Mouse (Mus musculus): ENCODE results near the gene Cntnap2. TPM values are rescaled to one million over a fixed set of nuclear protein-coding genes. Genes with fewer than 3 reads are reported as not detected.
A peak's percentile ranks its signal among the peaks of the same experiment; 100 is the strongest.

Cntnap2 gene
- total and polyA plus RNA-seq, 3 experiments: 0.05 TPM; not detected in 2

DNA sequence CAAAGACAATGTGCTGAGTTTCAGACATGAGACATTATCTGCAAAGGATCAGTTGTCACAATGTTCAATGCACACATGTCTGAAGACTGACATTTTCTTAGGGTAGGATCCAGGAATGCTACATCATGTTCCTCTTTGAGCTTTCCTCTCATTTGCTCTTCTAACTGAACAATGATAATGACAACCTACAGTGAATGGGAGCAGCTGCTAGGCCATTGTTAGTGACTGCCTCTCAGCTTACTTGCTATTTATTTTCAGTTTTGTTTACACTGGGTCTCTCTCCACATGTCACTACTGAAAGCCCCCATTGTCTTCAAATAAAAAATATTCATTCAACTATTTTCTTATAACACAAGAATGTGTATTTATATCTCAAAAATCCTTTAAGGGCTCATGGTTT is 54.5 kb downstream of the Cntnap2 start:
- DNase-seq (ENCODE audit: low spot score) (no peak), ATAC-seq (ENCODE audit: extremely low read depth, insufficient number of reproducible peaks, low FRiP score, poor library complexity, severe bottlenecking) (no peak)
- Histone ChIP-seq H3K4me1 (ENCODE audit: insufficient read depth, low read depth, low read length) (no peaks in the 10 kb centered on the region), H3K4me3 (ENCODE audit: low read depth, low read length) (no peak overlapping the region), H3K9me3 (replicated peaks) (no peaks in the 10 kb centered on the region), H3K36me3 (replicated peaks) (no peaks in the 10 kb centered on the region), H3K27me3 (ENCODE audit: insufficient read depth, low read length) (no peaks in the 10 kb centered on the region)
- TF ChIP-seq GATA2 (IDR thresholded peaks at IDR 0.05; ENCODE audit: borderline replicate concordance, low read depth, low read length) (no peak), CTCF (IDR thresholded peaks at IDR 0.05; ENCODE audit: low read depth, low read length) (no peak), TAL1 (conservative IDR thresholded peaks at IDR 0.05; ENCODE audit: low read depth, low read length) (no peak), POLR2AphosphoS5 (IDR thresholded peaks at IDR 0.05; ENCODE audit: insufficient replicate concordance, low read depth, low read length) (no peak), GATA1 (IDR thresholded peaks at IDR 0.05; ENCODE audit: borderline replicate concordance, low read length) (no peak)

DNA sequence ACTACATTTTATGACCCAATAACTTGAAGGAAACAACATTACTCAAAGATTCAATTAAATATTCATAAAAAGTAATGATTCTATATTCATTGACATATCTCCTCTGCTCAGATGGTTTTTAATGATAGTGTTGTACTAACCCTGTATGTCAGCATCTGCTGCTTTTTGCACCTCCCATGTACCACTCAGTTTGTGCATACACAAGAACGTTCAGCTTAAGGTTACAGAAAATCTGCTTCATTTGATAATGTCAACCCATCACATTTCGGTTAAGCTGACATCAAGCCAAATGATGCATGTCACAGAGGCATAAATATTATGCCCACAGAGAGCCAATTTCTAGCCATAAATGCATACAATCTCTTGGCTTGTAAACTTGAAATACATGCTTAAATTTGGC is 85.7 kb downstream of the Cntnap2 start:
- H3K36me3 ChIP-seq (replicated peaks): no peaks in the 10 kb centered on the region

DNA sequence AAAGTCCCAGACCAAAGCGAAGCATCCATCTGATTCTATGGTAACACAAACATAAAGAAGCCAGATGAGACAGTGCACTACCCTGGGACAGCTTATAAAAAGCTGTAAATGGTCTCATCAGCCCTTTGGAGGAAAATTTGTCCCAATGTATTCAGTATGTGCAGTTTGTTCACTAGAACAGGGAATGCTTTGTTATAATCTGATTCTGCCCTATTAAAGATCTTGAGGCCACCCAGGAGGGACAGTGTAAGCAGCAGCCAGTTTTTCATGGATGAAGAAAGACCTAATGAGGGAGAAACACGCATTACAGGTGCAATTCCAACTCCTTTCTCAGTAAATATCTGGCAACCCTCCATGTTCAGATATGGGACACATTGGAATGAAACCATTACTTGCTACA is 145.9 kb downstream of the Cntnap2 start:
- ATAC-seq (ENCODE audit: extremely low read depth, insufficient number of reproducible peaks, low FRiP score, poor library complexity, severe bottlenecking) (no peak), DNase-seq (ENCODE audit: low spot score) (no peak)
- no peaks in the 10 kb centered on the region for H3K36me3 ChIP-seq (replicated peaks)
- no peaks in the 10 kb centered on the region for H3K4me1 ChIP-seq (ENCODE audit: insufficient read depth, low read depth, low read length)
- TF ChIP-seq GATA2 (IDR thresholded peaks at IDR 0.05; ENCODE audit: borderline replicate concordance, low read depth, low read length) (no peak), TAL1 (conservative IDR thresholded peaks at IDR 0.05; ENCODE audit: low read depth, low read length) (no peak), CTCF (IDR thresholded peaks at IDR 0.05; ENCODE audit: low read depth, low read length) (no peak), POLR2AphosphoS5 (IDR thresholded peaks at IDR 0.05; ENCODE audit: insufficient replicate concordance, low read depth, low read length) (no peak), GATA1 (IDR thresholded peaks at IDR 0.05; ENCODE audit: borderline replicate concordance, low read length) (no peak)
- no peak overlapping the region for H3K4me3 ChIP-seq (ENCODE audit: low read depth, low read length)
- no peaks in the 10 kb centered on the region for H3K27me3 ChIP-seq (ENCODE audit: insufficient read depth, low read length)
- H3K9me3 ChIP-seq (replicated peaks): no peaks in the 10 kb centered on the region

More for the DNA sequence above, 85.7 kb downstream of the Cntnap2 start:
- H3K4me3 ChIP-seq (ENCODE audit: low read depth, low read length): no peak overlapping the region
- TF ChIP-seq GATA1 (IDR thresholded peaks at IDR 0.05; ENCODE audit: borderline replicate concordance, low read length) (no peak), GATA2 (IDR thresholded peaks at IDR 0.05; ENCODE audit: borderline replicate concordance, low read depth, low read length) (no peak), CTCF (IDR thresholded peaks at IDR 0.05; ENCODE audit: low read depth, low read length) (no peak)
- H3K27me3 ChIP-seq (ENCODE audit: insufficient read depth, low read length): no peaks in the 10 kb centered on the region
- DNase-seq (ENCODE audit: low spot score): no peak
- ATAC-seq (ENCODE audit: extremely low read depth, insufficient number of reproducible peaks, low FRiP score, poor library complexity, severe bottlenecking): no peak
- no peaks in the 10 kb centered on the region for H3K4me1 ChIP-seq (ENCODE audit: insufficient read depth, low read depth, low read length)
- H3K9me3 ChIP-seq (replicated peaks): no peaks in the 10 kb centered on the region

DNA sequence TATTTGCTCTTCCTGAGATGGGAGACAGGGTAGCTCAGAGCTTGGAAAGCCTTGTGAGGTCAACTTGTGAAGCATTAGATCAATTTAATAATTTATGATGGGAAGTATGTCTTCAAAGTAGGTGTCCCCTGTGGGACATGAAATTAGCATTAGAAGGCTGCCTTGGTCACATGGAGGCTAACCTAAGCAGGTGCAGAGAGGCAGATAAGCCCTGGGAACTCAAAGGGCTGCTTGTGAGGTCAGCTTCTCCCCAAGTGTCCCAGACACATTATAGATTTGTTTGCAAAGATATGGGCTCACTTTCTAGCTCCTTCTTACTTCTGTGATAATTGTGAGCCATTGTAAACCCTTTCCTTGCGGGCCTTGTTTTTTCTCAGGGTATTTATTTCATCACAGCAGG is 155.2 kb downstream of the Cntnap2 start:
- Histone ChIP-seq H3K36me3 (replicated peaks) (no peaks in the 10 kb centered on the region), H3K4me3 (ENCODE audit: low read depth, low read length) (no peak overlapping the region), H3K4me1 (ENCODE audit: insufficient read depth, low read depth, low read length) (no peaks in the 10 kb centered on the region), H3K9me3 (replicated peaks) (no peaks in the 10 kb centered on the region), H3K27me3 (ENCODE audit: insufficient read depth, low read length) (no peaks in the 10 kb centered on the region)
- ATAC-seq (ENCODE audit: extremely low read depth, insufficient number of reproducible peaks, low FRiP score, poor library complexity, severe bottlenecking): peak; percentile 15; the same call in 1 of the 2 replicates
- no peak for TF ChIP-seq POLR2AphosphoS5 (IDR thresholded peaks at IDR 0.05; ENCODE audit: insufficient replicate concordance, low read depth, low read length)
- no peak for TF ChIP-seq GATA2 (IDR thresholded peaks at IDR 0.05; ENCODE audit: borderline replicate concordance, low read depth, low read length)
- TF ChIP-seq CTCF (IDR thresholded peaks at IDR 0.05; ENCODE audit: low read depth, low read length): no peak
- no peak for TF ChIP-seq GATA1 (IDR thresholded peaks at IDR 0.05; ENCODE audit: borderline replicate concordance, low read length)
- TF ChIP-seq TAL1 (conservative IDR thresholded peaks at IDR 0.05; ENCODE audit: low read depth, low read length): no peak
- DNase-seq (ENCODE audit: low spot score): no peak

DNA sequence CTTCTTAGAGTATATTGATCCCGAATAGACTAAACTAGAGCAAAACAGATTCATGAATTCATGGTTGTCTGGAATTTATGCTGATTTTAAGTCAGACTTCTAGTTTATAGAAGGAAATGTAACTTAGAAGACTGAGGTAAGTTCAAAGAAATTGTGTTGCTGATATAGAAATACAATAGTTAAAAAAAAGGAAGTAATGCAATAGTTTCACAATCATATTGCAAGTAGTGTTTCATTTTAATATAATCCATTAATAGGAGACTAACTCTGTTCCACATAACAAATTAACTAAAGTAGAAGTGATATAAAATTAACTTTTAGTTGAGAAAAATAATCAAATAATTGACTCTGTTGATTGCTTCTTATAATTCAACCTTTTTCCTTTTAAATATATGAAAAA is 169.8 kb downstream of the Cntnap2 start:
- Histone ChIP-seq H3K4me3 (ENCODE audit: low read depth, low read length) (no peak overlapping the region), H3K4me1 (ENCODE audit: insufficient read depth, low read depth, low read length) (no peaks in the 10 kb centered on the region), H3K27me3 (ENCODE audit: insufficient read depth, low read length) (no peaks in the 10 kb centered on the region), H3K9me3 (replicated peaks) (no peaks in the 10 kb centered on the region), H3K36me3 (replicated peaks) (no peaks in the 10 kb centered on the region)
- TF ChIP-seq GATA1 (IDR thresholded peaks at IDR 0.05; ENCODE audit: borderline replicate concordance, low read length) (no peak), GATA2 (IDR thresholded peaks at IDR 0.05; ENCODE audit: borderline replicate concordance, low read depth, low read length) (no peak), CTCF (IDR thresholded peaks at IDR 0.05; ENCODE audit: low read depth, low read length) (no peak), POLR2AphosphoS5 (IDR thresholded peaks at IDR 0.05; ENCODE audit: insufficient replicate concordance, low read depth, low read length) (no peak), TAL1 (conservative IDR thresholded peaks at IDR 0.05; ENCODE audit: low read depth, low read length) (no peak)
- no peak for ATAC-seq (ENCODE audit: extremely low read depth, insufficient number of reproducible peaks, low FRiP score, poor library complexity, severe bottlenecking)
- no peak for DNase-seq (ENCODE audit: low spot score)

DNA sequence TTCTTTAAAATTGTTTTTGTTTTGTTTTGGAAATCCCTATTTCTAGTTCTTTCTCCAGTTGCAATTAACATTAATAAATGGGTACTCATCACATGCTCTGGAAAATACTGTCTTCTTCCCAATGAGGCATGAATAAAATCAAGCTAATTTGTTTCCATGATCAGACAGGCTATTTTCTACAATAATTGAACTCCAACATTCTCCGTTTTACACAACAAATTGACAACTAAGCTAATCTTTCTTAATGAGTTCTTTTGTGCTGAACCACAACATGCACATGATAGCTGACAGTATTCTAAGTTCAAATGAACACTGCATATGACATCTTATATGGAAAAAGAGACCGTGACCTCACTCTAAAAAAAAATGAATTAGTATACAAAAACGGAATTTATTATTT is 173.4 kb downstream of the Cntnap2 start:
- no peak for DNase-seq (ENCODE audit: low spot score)
- no peak overlapping the region for H3K4me3 ChIP-seq (ENCODE audit: low read depth, low read length)
- H3K4me1 ChIP-seq (ENCODE audit: insufficient read depth, low read depth, low read length): no peaks in the 10 kb centered on the region
- no peaks in the 10 kb centered on the region for H3K27me3 ChIP-seq (ENCODE audit: insufficient read depth, low read length)
- no peak for ATAC-seq (ENCODE audit: extremely low read depth, insufficient number of reproducible peaks, low FRiP score, poor library complexity, severe bottlenecking)
- no peaks in the 10 kb centered on the region for H3K9me3 ChIP-seq (replicated peaks)
- TF ChIP-seq GATA2 (IDR thresholded peaks at IDR 0.05; ENCODE audit: borderline replicate concordance, low read depth, low read length) (no peak), TAL1 (conservative IDR thresholded peaks at IDR 0.05; ENCODE audit: low read depth, low read length) (no peak), POLR2AphosphoS5 (IDR thresholded peaks at IDR 0.05; ENCODE audit: insufficient replicate concordance, low read depth, low read length) (no peak), GATA1 (IDR thresholded peaks at IDR 0.05; ENCODE audit: borderline replicate concordance, low read length) (no peak)
- no peaks in the 10 kb centered on the region for H3K36me3 ChIP-seq (replicated peaks)

DNA sequence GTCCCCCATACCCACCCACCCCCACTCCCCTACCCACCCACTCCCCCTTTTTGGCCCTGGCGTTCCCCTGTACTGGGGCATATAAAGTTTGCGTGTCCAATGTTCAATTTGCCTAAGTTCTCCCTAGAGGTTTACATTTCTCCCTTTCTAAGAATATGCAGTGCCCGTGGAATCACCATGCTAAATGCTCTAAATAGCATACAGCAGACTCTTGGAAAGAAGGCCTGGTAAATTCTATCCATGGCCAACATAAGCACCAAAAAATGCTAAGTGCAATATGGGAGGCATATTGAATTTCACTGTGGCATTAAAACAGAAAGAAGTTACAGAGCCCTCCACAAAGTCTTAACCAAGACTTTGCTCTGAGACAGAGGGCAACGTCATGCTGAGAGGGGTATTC is 177.4 kb downstream of the Cntnap2 start:
- no peak for TF ChIP-seq POLR2AphosphoS5 (IDR thresholded peaks at IDR 0.05; ENCODE audit: insufficient replicate concordance, low read depth, low read length)
- no peak for TF ChIP-seq GATA1 (IDR thresholded peaks at IDR 0.05; ENCODE audit: borderline replicate concordance, low read length)
- no peak for TF ChIP-seq TAL1 (conservative IDR thresholded peaks at IDR 0.05; ENCODE audit: low read depth, low read length)
- no peak for TF ChIP-seq GATA2 (IDR thresholded peaks at IDR 0.05; ENCODE audit: borderline replicate concordance, low read depth, low read length)
- no peak for TF ChIP-seq CTCF (IDR thresholded peaks at IDR 0.05; ENCODE audit: low read depth, low read length)
- DNase-seq (ENCODE audit: low spot score): no peak

More for the DNA sequence above, 177.4 kb downstream of the Cntnap2 start:
- Histone ChIP-seq H3K9me3 (replicated peaks) (no peaks in the 10 kb centered on the region), H3K4me3 (ENCODE audit: low read depth, low read length) (no peak overlapping the region), H3K27me3 (ENCODE audit: insufficient read depth, low read length) (no peaks in the 10 kb centered on the region), H3K36me3 (replicated peaks) (no peaks in the 10 kb centered on the region), H3K4me1 (ENCODE audit: insufficient read depth, low read depth, low read length) (no peaks in the 10 kb centered on the region)
- ATAC-seq (ENCODE audit: extremely low read depth, insufficient number of reproducible peaks, low FRiP score, poor library complexity, severe bottlenecking): no peak

Data from G1E (cell line).